Mouse (Mus musculus) thymus, postnatal 0 days (tissue): ENCODE results near the gene Unc13d. TPM values are rescaled to one million over a fixed set of nuclear protein-coding genes. Genes with fewer than 3 reads are reported as not detected.

Experiments used
- DNase-seq: peaks from one replicate; pipeline ENCODE4 v3.0.0-alpha.2; 2015; ENCODE audit warnings: low spot score
- polyA plus RNA-seq: library from polyadenylated mRNA; unstranded; fragments of >200 nt; fragmentation: Nextera tagmentation; extraction: Ambion mirVana; gene quantifications from 2 replicates; pipeline ENCODE4 v1.2.1, GENCODE M21; 2015

Unc13d gene
- polyA plus RNA-seq, 1 experiment from 2014 or later, result 34.7 TPM

GRCm38 (mm10) chr11:116078676-116079320 lies 1.0 kb upstream of the Unc13d start:
- DNase-seq, result no peak

GRCm38 (mm10) chr11:116078221-116078620 lies 460 bp upstream of the Unc13d start:
- peak; percentile 91 for DNase-seq

- peak; percentile 73 for DNase-seq
Observed at GRCm38 (mm10) chr11:116076836-116077235, 925 bp downstream of the Unc13d start.

- DNase-seq, result no peak
Observed at GRCm38 (mm10) chr11:116076266-116076540, 1.6 kb downstream of the Unc13d start.

- no peak for DNase-seq
Observed at GRCm38 (mm10) chr11:116075539-116076265, 2.1 kb downstream of the Unc13d start.

- DNase-seq, result no peak
Observed at GRCm38 (mm10) chr11:116074436-116074991, 3.2 kb downstream of the Unc13d start.

GRCm38 (mm10) chr11:116072608-116073007 lies 5.2 kb downstream of the Unc13d start:
- no peak for DNase-seq

GRCm38 (mm10) chr11:116071510-116071909 lies 6.3 kb downstream of the Unc13d start:
- peak; percentile 58 for DNase-seq

GRCm38 (mm10) chr11:116065345-116065744 lies 12.4 kb downstream of the Unc13d start:
- DNase-seq, result no peak

GRCm38 (mm10) chr11:116064187-116064867 lies 13.4 kb downstream of the Unc13d start:
- no peak for DNase-seq

- no peak for DNase-seq
Observed at GRCm38 (mm10) chr11:116063562-116063961, 14.2 kb downstream of the Unc13d start.

- no peak for DNase-seq
Observed at GRCm38 (mm10) chr11:116062521-116062920, 15.2 kb downstream of the Unc13d start.

- DNase-seq, result no peak
Observed at GRCm38 (mm10) chr11:116061641-116062415, 15.9 kb downstream of the Unc13d start.

- no peak for DNase-seq
Observed at GRCm38 (mm10) chr11:116060596-116060995, 17.2 kb downstream of the Unc13d start.

GRCm38 (mm10) chr11:116059691-116060025 lies 18.1 kb downstream of the Unc13d start:
- DNase-seq, result no peak

GRCm38 (mm10) chr11:116058868-116059690 lies 18.7 kb downstream of the Unc13d start:
- DNase-seq, result no peak

- no peak for DNase-seq
Observed at GRCm38 (mm10) chr11:116058022-116058614, 19.6 kb downstream of the Unc13d start.

GRCm38 (mm10) chr11:116057237-116057881 lies 20.4 kb downstream of the Unc13d start:
- no peak for DNase-seq

- no peak for DNase-seq
Observed at GRCm38 (mm10) chr11:116055873-116056272, 21.9 kb downstream of the Unc13d start.
